In genomic region chr1:133815747-133816491, GRCm38 (mm10) we compare ENCODE assay signal across 10 mouse cellular contexts. TPM values are rescaled to one million over a fixed set of nuclear protein-coding genes. Genes with fewer than 3 reads are reported as not detected.
DNase-seq lines count a peak whose midpoint lies in the region; ATAC-seq and TF ChIP-seq lines count a peak whose summit lies in the region.
"Had no signal": no experiment of that assay in that cellular context is flagged by ENCODE, and none has a peak within 500 bp of the region (broad histone marks: within the 10 kb centered on the region; RNA-seq: fewer than 3 reads in every experiment).

No protein-coding gene starts in this region.

- peaks cover 3% of the 10 kb centered on the region; the same call in 1 of the 2 replicates for H3K4me1 ChIP-seq in small intestine, adult 2 months (ENCODE audit: control insufficient read depth, insufficient read depth, insufficient read length, low read length)

- peak; percentile 23 for DNase-seq in right cerebral cortex, postnatal 25 days
- no peak for DNase-seq in right cerebral cortex, postnatal 4 days
- peak; percentile 64 for DNase-seq in Muller cell, postnatal 12 days (ENCODE audit: inconsistent ontology term)
- DNase-seq in layer of hippocampus, adult 8-10 months (ENCODE audit: low spot score in 2 of 2) = no peak
- no peak for DNase-seq in kidney, adult 11 months
- DNase-seq: cerebellum, adult 11 months; gastrocnemius, postnatal 36 days; midbrain, embryonic 14.5 days had no signal

- TF ChIP-seq CTCF in small intestine, adult 2 months (IDR thresholded peaks at IDR 0.05; ENCODE audit: extremely low read depth, insufficient read length, insufficient replicate concordance, low read depth, low read length) = no peak

- ATAC-seq in hematopoietic stem cell, adult 5-6 weeks (replicated peaks in 1 of 2; ENCODE audit: insufficient read depth in 1 of 2, low FRiP score in 2 of 2, low TSS enrichment in 1 of 2, low read depth in 1 of 2, poor library complexity in 2 of 2, severe bottlenecking in 2 of 2) = peak; percentile 74 to 83

- no peak overlapping the region for H3K4me3 ChIP-seq in small intestine, adult 2 months (ENCODE audit: low read depth, low read length)

- no peaks in the 10 kb centered on the region for H3K27me3 ChIP-seq in small intestine, adult 2 months (ENCODE audit: control insufficient read depth, insufficient read depth, low read length)

- WGBS in small intestine, adult 2 months = 56% methylated on average over 12 of the region's 12 CpGs

- no peaks in the 10 kb centered on the region for H3K36me3 ChIP-seq in small intestine, adult 2 months (ENCODE audit: control insufficient read depth, insufficient read depth, low read length)

- no peak for TF ChIP-seq POLR2A in small intestine, adult 2 months (IDR thresholded peaks at IDR 0.05; ENCODE audit: low read depth, low read length)

- peak overlapping the region; percentile 2; the same call in 1 of the 2 replicates for H3K27ac ChIP-seq in small intestine, adult 2 months (ENCODE audit: insufficient read depth, low read depth, low read length)

RNA-seq across cellular contexts. Expression of gene Atp2b4, which starts 15.1 kb away (rescaled TPM):
- 82.1 and 116 TPM in 2 replicates for total RNA-seq in hematopoietic stem cell, adult 5-6 weeks (2017)
- polyA plus RNA-seq in small intestine, adult 2 months (2012; rRNA removed) = 5.0 and 5.5 TPM in 2 replicates
- 100 to 1,000 TPM in 1 of 4 experiments, 10 to 100 TPM in 3; 85.7 to 102 (median 91.8) TPM for total RNA-seq in layer of hippocampus, adult 8-10 months (2022)

Comparison
In these comparisons a context has a peak if more than half of its experiments do, and no peak if none do; other contexts are left out.
1. DNase-seq: peak in right cerebral cortex, postnatal 25 days (single experiment) and Muller cell, postnatal 12 days (single experiment); none in right cerebral cortex, postnatal 4 days (single experiment), layer of hippocampus, adult 8-10 months (0 of 2) and kidney, adult 11 months (single experiment).